Mouse (Mus musculus) erythroblast, embryonic 14.5 days (primary cell): Measurements from ENCODE around the gene Whrn.

Experiments
- GATA1 ChIP-seq: IDR thresholded peaks from 2 replicates; pipeline ENCODE4 v1.6.1; 2012; ENCODE audit warnings: low read length, inconsistent platforms, mixed read lengths
- TAL1 ChIP-seq: IDR thresholded peaks from 3 replicates; pipeline ENCODE4 v1.6.1; 2012; ENCODE audit warnings: low read length, inconsistent platforms, mixed read lengths

DNA sequence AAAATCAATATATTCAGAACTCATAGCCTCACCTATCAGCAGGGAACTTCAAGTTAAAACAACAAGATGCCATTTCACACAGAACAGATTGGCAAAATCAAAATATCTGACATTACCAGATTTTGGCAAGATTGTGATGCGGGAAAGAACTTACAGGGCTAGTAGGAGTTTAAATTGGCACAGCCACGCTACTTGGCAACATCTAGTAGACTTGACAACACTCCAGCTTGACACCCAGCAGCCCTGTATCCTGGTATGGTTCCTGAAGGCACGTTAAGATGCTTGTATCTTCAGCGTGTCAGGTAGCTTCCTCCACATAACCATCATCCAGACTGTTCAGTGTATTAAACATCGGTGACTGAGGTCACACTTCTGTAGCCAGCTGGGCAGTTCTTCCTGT is 11.7 kb upstream of the Whrn start:
- no peak for TF ChIP-seq TAL1
- no peak for TF ChIP-seq GATA1
